Mouse (Mus musculus): ENCODE results near the gene Kif1a. TPM values are rescaled to one million over a fixed set of nuclear protein-coding genes. Genes with fewer than 3 reads are reported as not detected.

Kif1a gene
- total RNA-seq, 1 experiment = 10.2 TPM

DNA sequence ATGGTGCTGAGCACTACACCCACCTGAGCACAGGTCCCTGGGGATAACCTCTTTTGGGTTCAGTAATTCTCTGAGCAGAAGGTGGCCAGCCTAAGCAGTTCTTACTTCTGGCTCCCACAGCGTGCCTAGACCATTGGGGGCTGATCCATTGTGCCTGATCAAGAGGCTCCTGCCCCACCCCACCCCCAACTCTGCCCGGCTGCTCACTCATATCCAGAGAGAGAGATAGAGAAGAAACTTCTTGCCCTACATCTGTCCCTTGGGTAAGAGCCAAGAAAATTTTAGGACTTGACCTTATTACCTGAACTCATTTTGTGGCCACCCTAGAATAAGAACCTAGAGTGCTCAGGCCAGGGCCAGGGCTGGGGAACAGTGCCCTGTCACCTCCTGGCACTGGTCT lies 108.9 kb downstream of the Kif1a start:
- in situ Hi-C loops (cut with MboI; ENCODE audit: low sequenced_read_pairs in 2 of 2, unreplicated experiment in 2 of 2) = no loop called here
- Histone ChIP-seq H3K36me3 (ENCODE audit: control insufficient read depth, insufficient read depth, low read length, poor library complexity, severe bottlenecking) (no peaks in the 10 kb centered on the region), H3K4me3 (ENCODE audit: insufficient read depth in 1 of 2, low read depth in 1 of 2, low read length in 2 of 2, poor library complexity in 1 of 2, severe bottlenecking in 1 of 2) (no peak overlapping the region), H3K4me1 (ENCODE audit: control insufficient read depth in 2 of 2, insufficient read depth in 2 of 2, low read length in 2 of 2, poor library complexity in 1 of 2) (no peaks in the 10 kb centered on the region; a peak in 1 of 4 replicates), H3K9me3 (ENCODE audit: control insufficient read depth, insufficient read depth, low read depth, low read length) (no peaks in the 10 kb centered on the region), H3K27ac (ENCODE audit: insufficient read depth, low read depth, low read length, poor library complexity, severe bottlenecking) (no peak overlapping the region), H3K9ac (ENCODE audit: insufficient read depth, low read depth, low read length, poor library complexity, severe bottlenecking) (no peak overlapping the region)
- DNase-seq (ENCODE audit: low read depth, low spot score) = no peak
- no peak for TF ChIP-seq ZC3H11A (IDR thresholded peaks at IDR 0.05; ENCODE audit: borderline replicate concordance, low read depth, low read length)
- TF ChIP-seq MAFK (IDR thresholded peaks at IDR 0.05; ENCODE audit: insufficient read depth, low read depth, low read length) = no peak
- TF ChIP-seq ZNF384 (IDR thresholded peaks at IDR 0.05; ENCODE audit: low read depth, low read length) = no peak

DNA sequence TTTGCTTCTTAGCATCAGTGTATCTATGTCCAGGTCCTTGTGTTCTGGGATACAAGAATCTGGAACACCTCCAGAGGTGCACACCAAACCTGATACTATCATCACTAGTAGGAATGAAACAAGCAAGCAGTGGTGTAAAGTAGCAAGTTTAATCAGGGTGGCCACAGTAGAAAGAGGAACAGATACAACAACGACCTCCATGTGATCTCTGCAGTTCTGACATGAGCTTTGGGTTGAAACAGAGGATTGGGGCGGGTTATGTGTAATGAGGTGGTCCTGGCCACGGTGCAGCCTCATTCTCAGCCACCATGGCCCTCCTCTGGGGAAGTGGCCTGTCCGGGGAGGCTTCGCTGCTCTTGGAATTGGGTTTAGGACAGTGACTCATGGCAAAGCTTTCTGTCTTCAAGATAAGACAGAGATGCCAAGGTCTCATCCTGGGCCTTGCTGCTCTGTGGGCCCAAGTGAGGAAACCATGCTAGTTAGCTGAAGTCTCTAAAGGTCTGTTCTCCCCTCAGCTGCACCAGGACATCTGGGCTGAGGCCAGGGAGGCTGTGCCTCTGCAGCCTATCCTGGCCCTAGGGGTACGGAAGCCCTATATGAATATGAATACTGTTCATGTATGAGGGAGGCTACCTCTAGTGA lies 109.4 kb downstream of the Kif1a start:
- no peaks in the 10 kb centered on the region for H3K9me3 ChIP-seq (ENCODE audit: control insufficient read depth, insufficient read depth, low read depth, low read length)
- H3K4me3 ChIP-seq (ENCODE audit: insufficient read depth in 1 of 2, low read depth in 1 of 2, low read length in 2 of 2, poor library complexity in 1 of 2, severe bottlenecking in 1 of 2) = no peak overlapping the region
- DNase-seq (ENCODE audit: low read depth, low spot score) = no peak
- in situ Hi-C loops (cut with MboI; ENCODE audit: low sequenced_read_pairs in 2 of 2, unreplicated experiment in 2 of 2) = no loop called here
- H3K27ac ChIP-seq (ENCODE audit: insufficient read depth, low read depth, low read length, poor library complexity, severe bottlenecking) = no peak overlapping the region
- no peaks in the 10 kb centered on the region; a peak in 1 of 4 replicates for H3K4me1 ChIP-seq (ENCODE audit: control insufficient read depth in 2 of 2, insufficient read depth in 2 of 2, low read length in 2 of 2, poor library complexity in 1 of 2)
- H3K9ac ChIP-seq (ENCODE audit: insufficient read depth, low read depth, low read length, poor library complexity, severe bottlenecking) = no peak overlapping the region
- TF ChIP-seq CHD2 (IDR thresholded peaks at IDR 0.05; ENCODE audit: low read depth, low read length) (no peak), MAFK (IDR thresholded peaks at IDR 0.05; ENCODE audit: insufficient read depth, low read depth, low read length) (no peak), ZC3H11A (IDR thresholded peaks at IDR 0.05; ENCODE audit: borderline replicate concordance, low read depth, low read length) (no peak), ZNF384 (IDR thresholded peaks at IDR 0.05; ENCODE audit: low read depth, low read length) (no peak), HCFC1 (IDR thresholded peaks at IDR 0.05; ENCODE audit: borderline replicate concordance, insufficient read depth, low read length) (no peak)
- no peaks in the 10 kb centered on the region for H3K36me3 ChIP-seq (ENCODE audit: control insufficient read depth, insufficient read depth, low read length, poor library complexity, severe bottlenecking)

DNA sequence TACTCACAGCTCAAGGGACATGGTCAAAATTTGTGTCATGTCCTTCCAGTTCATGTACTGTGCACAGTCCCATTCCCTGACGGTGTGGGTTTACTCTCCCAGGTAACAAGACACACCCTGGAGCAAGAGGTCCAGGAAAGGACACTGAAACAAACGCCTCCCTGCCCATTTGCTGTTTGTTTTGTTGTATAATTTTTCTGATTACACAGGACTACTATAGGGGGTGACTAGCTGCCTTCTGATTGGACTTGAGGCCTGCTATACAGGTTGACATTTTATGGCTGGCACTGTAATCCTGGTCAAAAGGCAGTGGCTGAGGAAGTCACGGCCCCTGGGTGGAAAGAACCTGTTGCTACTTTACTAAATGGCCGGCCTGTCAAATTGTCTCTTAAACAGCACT lies 111.9 kb downstream of the Kif1a start:
- no peaks in the 10 kb centered on the region; a peak in 1 of 4 replicates for H3K4me1 ChIP-seq (ENCODE audit: control insufficient read depth in 2 of 2, insufficient read depth in 2 of 2, low read length in 2 of 2, poor library complexity in 1 of 2)
- H3K9ac ChIP-seq (ENCODE audit: insufficient read depth, low read depth, low read length, poor library complexity, severe bottlenecking) = no peak overlapping the region
- DNase-seq (ENCODE audit: low read depth, low spot score) = no peak
- no peaks in the 10 kb centered on the region for H3K36me3 ChIP-seq (ENCODE audit: control insufficient read depth, insufficient read depth, low read length, poor library complexity, severe bottlenecking)
- no peak overlapping the region for H3K27ac ChIP-seq (ENCODE audit: insufficient read depth, low read depth, low read length, poor library complexity, severe bottlenecking)
- no peak overlapping the region for H3K4me3 ChIP-seq (ENCODE audit: insufficient read depth in 1 of 2, low read depth in 1 of 2, low read length in 2 of 2, poor library complexity in 1 of 2, severe bottlenecking in 1 of 2)
- no peaks in the 10 kb centered on the region for H3K9me3 ChIP-seq (ENCODE audit: control insufficient read depth, insufficient read depth, low read depth, low read length)
- TF ChIP-seq ZC3H11A (IDR thresholded peaks at IDR 0.05; ENCODE audit: borderline replicate concordance, low read depth, low read length) (no peak), HCFC1 (IDR thresholded peaks at IDR 0.05; ENCODE audit: borderline replicate concordance, insufficient read depth, low read length) (no peak), MAFK (IDR thresholded peaks at IDR 0.05; ENCODE audit: insufficient read depth, low read depth, low read length) (no peak), ZNF384 (IDR thresholded peaks at IDR 0.05; ENCODE audit: low read depth, low read length) (no peak), CHD2 (IDR thresholded peaks at IDR 0.05; ENCODE audit: low read depth, low read length) (no peak)
- in situ Hi-C loops (cut with MboI; ENCODE audit: low sequenced_read_pairs in 2 of 2, unreplicated experiment in 2 of 2) = no loop called here

DNA sequence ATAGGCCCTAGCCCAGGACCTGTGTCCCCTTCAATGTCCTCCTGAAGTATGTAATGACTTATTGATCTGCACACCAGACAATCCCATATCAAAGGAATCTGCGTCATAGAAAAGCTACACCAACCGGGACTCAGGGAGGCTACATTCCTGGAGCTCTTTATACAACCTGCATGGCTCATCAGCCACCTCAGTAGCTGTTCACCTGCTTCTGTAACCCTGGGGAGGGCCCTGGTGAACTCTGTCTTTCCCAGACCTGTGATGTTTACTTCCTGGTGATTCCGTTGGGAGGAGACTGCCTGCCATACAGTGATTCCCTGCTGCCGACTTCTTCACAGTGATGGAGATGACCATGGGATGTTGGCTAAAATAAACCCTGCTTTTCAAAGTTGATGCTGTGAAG lies 112.9 kb downstream of the Kif1a start:
- Histone ChIP-seq H3K4me1 (ENCODE audit: control insufficient read depth in 2 of 2, insufficient read depth in 2 of 2, low read length in 2 of 2, poor library complexity in 1 of 2) (no peaks in the 10 kb centered on the region; a peak in 1 of 4 replicates), H3K9me3 (ENCODE audit: control insufficient read depth, insufficient read depth, low read depth, low read length) (no peaks in the 10 kb centered on the region), H3K27ac (ENCODE audit: insufficient read depth, low read depth, low read length, poor library complexity, severe bottlenecking) (no peak overlapping the region), H3K9ac (ENCODE audit: insufficient read depth, low read depth, low read length, poor library complexity, severe bottlenecking) (no peak overlapping the region), H3K36me3 (ENCODE audit: control insufficient read depth, insufficient read depth, low read length, poor library complexity, severe bottlenecking) (no peaks in the 10 kb centered on the region), H3K4me3 (ENCODE audit: insufficient read depth in 1 of 2, low read depth in 1 of 2, low read length in 2 of 2, poor library complexity in 1 of 2, severe bottlenecking in 1 of 2) (no peak overlapping the region)
- no peak for DNase-seq (ENCODE audit: low read depth, low spot score)
- in situ Hi-C loops (cut with MboI; ENCODE audit: low sequenced_read_pairs in 2 of 2, unreplicated experiment in 2 of 2) = no loop called here
- no peak for TF ChIP-seq CHD2 (IDR thresholded peaks at IDR 0.05; ENCODE audit: low read depth, low read length)
- TF ChIP-seq HCFC1 (IDR thresholded peaks at IDR 0.05; ENCODE audit: borderline replicate concordance, insufficient read depth, low read length) = no peak
- no peak for TF ChIP-seq ZC3H11A (IDR thresholded peaks at IDR 0.05; ENCODE audit: borderline replicate concordance, low read depth, low read length)
- no peak for TF ChIP-seq ZNF384 (IDR thresholded peaks at IDR 0.05; ENCODE audit: low read depth, low read length)
- TF ChIP-seq MAFK (IDR thresholded peaks at IDR 0.05; ENCODE audit: insufficient read depth, low read depth, low read length) = no peak

DNA sequence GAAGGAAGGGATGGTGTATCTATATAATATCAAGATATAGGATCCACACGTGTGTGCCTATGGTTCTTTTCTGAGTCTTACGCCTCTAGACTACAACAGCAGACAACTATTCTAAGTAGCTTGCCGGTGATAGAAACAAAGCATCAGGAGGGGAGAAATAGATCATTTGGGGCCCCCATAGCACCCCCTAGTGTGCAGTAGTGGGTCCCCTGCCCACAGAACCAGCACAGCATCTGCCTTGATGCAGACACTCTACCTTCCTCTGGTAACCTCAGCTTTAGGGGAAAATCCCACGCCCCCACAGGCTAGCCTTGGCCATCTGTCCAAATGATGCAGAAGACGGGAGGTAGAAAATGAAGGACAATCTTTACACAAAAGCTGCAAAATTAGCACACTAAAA lies 116.8 kb downstream of the Kif1a start:
- no peak for TF ChIP-seq ZNF384 (IDR thresholded peaks at IDR 0.05; ENCODE audit: low read depth, low read length)
- no peak for TF ChIP-seq HCFC1 (IDR thresholded peaks at IDR 0.05; ENCODE audit: borderline replicate concordance, insufficient read depth, low read length)
- TF ChIP-seq CHD2 (IDR thresholded peaks at IDR 0.05; ENCODE audit: low read depth, low read length) = no peak
- TF ChIP-seq MAFK (IDR thresholded peaks at IDR 0.05; ENCODE audit: insufficient read depth, low read depth, low read length) = no peak
- TF ChIP-seq ZC3H11A (IDR thresholded peaks at IDR 0.05; ENCODE audit: borderline replicate concordance, low read depth, low read length) = no peak
- DNase-seq (ENCODE audit: low read depth, low spot score) = no peak
- Histone ChIP-seq H3K36me3 (ENCODE audit: control insufficient read depth, insufficient read depth, low read length, poor library complexity, severe bottlenecking) (no peaks in the 10 kb centered on the region), H3K27ac (ENCODE audit: insufficient read depth, low read depth, low read length, poor library complexity, severe bottlenecking) (no peak overlapping the region), H3K9ac (ENCODE audit: insufficient read depth, low read depth, low read length, poor library complexity, severe bottlenecking) (no peak overlapping the region), H3K9me3 (ENCODE audit: control insufficient read depth, insufficient read depth, low read depth, low read length) (no peaks in the 10 kb centered on the region), H3K4me1 (ENCODE audit: control insufficient read depth in 2 of 2, insufficient read depth in 2 of 2, low read length in 2 of 2, poor library complexity in 1 of 2) (no peaks in the 10 kb centered on the region), H3K4me3 (ENCODE audit: insufficient read depth in 1 of 2, low read depth in 1 of 2, low read length in 2 of 2, poor library complexity in 1 of 2, severe bottlenecking in 1 of 2) (no peak overlapping the region)
- in situ Hi-C loops (cut with MboI; ENCODE audit: low sequenced_read_pairs in 2 of 2, unreplicated experiment in 2 of 2) = no loop called here

Measured in ES-E14 (cell line).